Mouse (Mus musculus) lung, embryonic 16.5 days (tissue): ENCODE results near the gene Rcan2. TPM values are rescaled to one million over a fixed set of nuclear protein-coding genes. Genes with fewer than 3 reads are reported as not detected.
A peak's percentile ranks its signal among the peaks of the same experiment; 100 is the strongest.

Experiments used
- ATAC-seq: fragments of 200-750 bp; cut with Nextera tagmentation; 2 replicates; pipeline ENCODE4 v1.8.0; 2017; ENCODE audit warnings: low read depth, mild to moderate bottlenecking, moderate library complexity
- H3K27ac ChIP-seq: fragments of 300-500 bp; sonication (generic); 2 replicates; pipeline ENCODE4 v1.5.1; 2014; ENCODE audit warnings: mild to moderate bottlenecking, control low read depth, low read length
- H3K27me3 ChIP-seq: fragments of 300-500 bp; sonication (generic); 2 replicates; pipeline ENCODE4 v1.6.1; 2014; ENCODE audit warnings: low read depth, low read length, mixed read lengths; ENCODE audit not compliant: control insufficient read depth, insufficient read depth
- H3K36me3 ChIP-seq: fragments of 300-500 bp; sonication (generic); 2 replicates; pipeline ENCODE4 v1.6.1; 2014; ENCODE audit warnings: low read length; ENCODE audit not compliant: control insufficient read depth, insufficient read depth
- H3K4me1 ChIP-seq: fragments of 300-500 bp; sonication (generic); replicated peaks from 2 replicates; pipeline ENCODE4 v1.6.1; 2014; ENCODE audit warnings: low read length, mixed read lengths; ENCODE audit not compliant: control insufficient read depth, insufficient read depth
- H3K4me2 ChIP-seq: fragments of 300-500 bp; sonication (generic); 2 replicates; pipeline ENCODE4 v1.6.1; 2014; ENCODE audit warnings: low read depth, low read length, control low read depth
- H3K4me3 ChIP-seq: fragments of 300-500 bp; sonication (generic); 2 replicates; pipeline ENCODE4 v1.5.1; 2014; ENCODE audit warnings: mild to moderate bottlenecking, low read length, control low read depth
- H3K9ac ChIP-seq: fragments of 300-500 bp; sonication (generic); 2 replicates; pipeline ENCODE4 v1.6.1; 2014; ENCODE audit warnings: low read length, control low read depth
- H3K9me3 ChIP-seq: fragments of 300-500 bp; sonication (generic); 2 replicates; pipeline ENCODE4 v1.6.1; 2016; ENCODE audit warnings: low read length; ENCODE audit not compliant: control insufficient read depth
- WGBS: fragments of 180-500 bp; shearing (Covaris S2); extraction: QIAGEN DNeasy Blood & Tissue Kit; methylation state at CpG from one replicate; pipeline ENCODE4 v1.1.7; 2014; 5-methylcytosine and 5-hydroxymethylcytosine counted together
- polyA plus RNA-seq: library from polyadenylated mRNA; unstranded; fragments of >200 nt; fragmentation: Nextera tagmentation; extraction: Ambion mirVana; gene quantifications from 2 replicates; pipeline ENCODE4 v1.2.1, GENCODE M21; 2015

Rcan2 gene
- polyA plus RNA-seq, 1 experiment from 2014 or later: 5.3 TPM

DNA sequence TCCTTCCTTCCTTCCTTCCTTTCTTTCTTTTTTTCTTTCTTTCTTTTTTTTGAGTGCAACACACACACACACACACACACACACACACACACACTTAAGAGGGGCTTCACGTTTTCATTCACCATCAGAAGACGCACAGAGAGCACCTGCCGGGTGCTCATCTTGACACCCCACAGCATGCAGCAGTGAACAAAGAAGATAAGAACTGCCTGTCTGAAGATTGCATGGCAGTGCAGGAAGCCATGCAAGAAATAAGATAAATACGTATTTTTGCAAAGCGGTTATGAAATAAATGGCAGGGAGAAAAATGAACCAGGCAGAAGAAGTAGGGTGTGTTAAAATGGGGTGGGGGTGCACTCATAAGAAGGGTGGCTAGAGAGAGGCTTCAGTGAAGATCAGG is 116.0 kb downstream of the Rcan2 start:
- Histone ChIP-seq H3K4me2 (no peak overlapping the region), H3K36me3 (no peaks in the 10 kb centered on the region), H3K4me3 (no peak overlapping the region), H3K27ac (no peak overlapping the region), H3K4me1 (no peaks in the 10 kb centered on the region), H3K27me3 (no peaks in the 10 kb centered on the region), H3K9ac (no peak overlapping the region), H3K9me3 (no peaks in the 10 kb centered on the region)
- 65% methylated on average over 5 of the region's 5 CpGs for WGBS
- ATAC-seq: no peak

DNA sequence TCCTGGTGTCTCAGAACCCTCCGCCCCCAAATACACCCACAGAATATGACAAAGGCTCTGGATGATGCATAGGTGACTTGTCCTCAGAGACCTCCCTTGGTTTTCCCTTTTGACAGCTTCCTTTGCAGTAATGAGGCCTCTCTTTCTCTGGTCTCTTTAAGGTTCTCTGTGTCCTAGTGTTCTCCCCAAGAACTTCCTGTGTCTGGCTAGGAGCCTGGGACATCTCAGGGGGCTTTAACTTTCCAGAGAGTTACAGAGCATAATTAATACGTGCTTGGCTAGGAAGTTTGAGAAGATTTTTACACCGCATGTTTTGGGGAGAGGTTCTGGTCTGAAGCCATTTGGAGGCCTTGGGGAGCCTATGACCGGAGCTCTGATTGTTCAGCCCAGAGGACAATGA is 128.7 kb downstream of the Rcan2 start:
- H3K27me3 ChIP-seq: no peaks in the 10 kb centered on the region
- 90% methylated on average over 4 of the region's 4 CpGs for WGBS

DNA sequence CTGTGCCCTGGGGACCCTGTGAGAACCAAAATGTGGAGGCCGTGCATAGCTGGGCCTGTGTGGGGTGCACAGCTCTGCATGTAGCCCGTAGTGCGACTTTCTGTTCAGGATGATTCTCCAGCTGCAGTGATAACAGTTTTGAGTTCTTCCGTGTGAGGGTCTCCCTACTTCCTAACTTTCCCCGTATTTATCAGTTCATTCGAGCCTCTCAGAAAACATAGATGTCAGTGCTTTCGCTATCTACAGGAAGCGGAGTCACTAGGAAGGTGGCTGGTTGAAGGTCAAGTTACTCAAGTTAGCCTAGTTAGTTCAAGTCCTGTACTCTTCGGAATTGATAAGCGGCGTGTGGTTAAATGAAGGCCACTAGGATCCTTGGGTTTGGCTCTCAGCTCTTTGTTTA is 130.6 kb downstream of the Rcan2 start:
- no peaks in the 10 kb centered on the region for H3K9me3 ChIP-seq
- H3K27me3 ChIP-seq: no peaks in the 10 kb centered on the region
- H3K4me1 ChIP-seq: no peaks in the 10 kb centered on the region
- no peak overlapping the region for H3K4me3 ChIP-seq
- no peaks in the 10 kb centered on the region for H3K36me3 ChIP-seq
- H3K4me2 ChIP-seq: no peak overlapping the region
- no peak overlapping the region for H3K9ac ChIP-seq
- no peak overlapping the region for H3K27ac ChIP-seq
- ATAC-seq: no peak
- 86% methylated on average over 11 of the region's 11 CpGs for WGBS

More for the DNA sequence above, 128.7 kb downstream of the Rcan2 start:
- Histone ChIP-seq H3K4me1 (no peaks in the 10 kb centered on the region), H3K36me3 (no peaks in the 10 kb centered on the region), H3K9me3 (no peaks in the 10 kb centered on the region), H3K27ac (no peak overlapping the region), H3K4me3 (no peak overlapping the region), H3K4me2 (no peak overlapping the region), H3K9ac (no peak overlapping the region)
- ATAC-seq: no peak

DNA sequence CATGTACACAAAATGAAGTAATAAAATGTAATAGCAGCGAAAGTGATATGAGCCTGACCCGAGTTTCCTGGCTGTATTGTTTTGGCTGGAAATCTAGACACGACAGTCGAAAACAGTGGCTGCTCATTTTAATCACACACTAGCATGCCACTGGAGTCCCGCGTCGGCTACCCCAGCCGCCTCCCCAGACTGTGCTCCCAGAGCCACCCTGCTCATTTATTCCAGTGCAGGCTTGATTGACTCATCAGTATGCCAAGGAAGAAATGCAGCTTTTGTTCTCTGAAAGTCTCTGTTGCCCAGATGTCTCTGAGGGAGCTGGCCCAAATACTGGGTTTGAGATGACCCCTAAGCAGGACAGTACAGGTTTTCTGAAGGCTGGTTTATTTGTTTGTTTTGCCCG is 132.9 kb downstream of the Rcan2 start:
- Histone ChIP-seq H3K9me3 (no peaks in the 10 kb centered on the region), H3K4me3 (no peak overlapping the region), H3K4me1 (no peaks in the 10 kb centered on the region), H3K9ac (no peak overlapping the region), H3K27ac (no peak overlapping the region), H3K36me3 (no peaks in the 10 kb centered on the region), H3K4me2 (no peak overlapping the region), H3K27me3 (no peaks in the 10 kb centered on the region)
- 84% methylated on average over 9 of the region's 9 CpGs for WGBS
- no peak for ATAC-seq

DNA sequence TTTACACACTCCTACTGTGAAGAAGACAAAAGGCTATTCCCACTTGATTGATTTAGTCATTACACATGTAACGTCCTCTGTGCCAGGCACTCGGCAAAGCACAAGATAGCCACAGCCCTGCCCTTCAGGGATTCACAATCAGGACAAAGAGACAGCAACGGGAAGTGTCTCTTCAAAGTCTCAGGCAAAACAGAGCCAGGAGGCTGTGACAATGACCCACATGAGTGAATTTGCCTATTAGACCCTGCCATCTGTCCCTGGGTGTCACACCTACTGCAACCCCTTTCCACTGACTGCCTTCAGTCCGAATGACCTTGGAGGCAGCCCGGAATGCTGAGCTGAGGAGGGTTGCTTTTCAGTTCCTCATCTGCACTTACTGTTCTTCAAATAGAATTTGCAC is 151.1 kb downstream of the Rcan2 start:
- H3K27ac ChIP-seq: no peak overlapping the region
- H3K27me3 ChIP-seq: no peaks in the 10 kb centered on the region
- H3K9ac ChIP-seq: no peak overlapping the region
- H3K9me3 ChIP-seq: no peaks in the 10 kb centered on the region
- no peak overlapping the region for H3K4me3 ChIP-seq
- no peaks in the 10 kb centered on the region for H3K36me3 ChIP-seq
- no peak overlapping the region for H3K4me2 ChIP-seq
- 35% methylated on average over 5 of the region's 5 CpGs for WGBS
- no peak for ATAC-seq
- H3K4me1 ChIP-seq: no peaks in the 10 kb centered on the region

DNA sequence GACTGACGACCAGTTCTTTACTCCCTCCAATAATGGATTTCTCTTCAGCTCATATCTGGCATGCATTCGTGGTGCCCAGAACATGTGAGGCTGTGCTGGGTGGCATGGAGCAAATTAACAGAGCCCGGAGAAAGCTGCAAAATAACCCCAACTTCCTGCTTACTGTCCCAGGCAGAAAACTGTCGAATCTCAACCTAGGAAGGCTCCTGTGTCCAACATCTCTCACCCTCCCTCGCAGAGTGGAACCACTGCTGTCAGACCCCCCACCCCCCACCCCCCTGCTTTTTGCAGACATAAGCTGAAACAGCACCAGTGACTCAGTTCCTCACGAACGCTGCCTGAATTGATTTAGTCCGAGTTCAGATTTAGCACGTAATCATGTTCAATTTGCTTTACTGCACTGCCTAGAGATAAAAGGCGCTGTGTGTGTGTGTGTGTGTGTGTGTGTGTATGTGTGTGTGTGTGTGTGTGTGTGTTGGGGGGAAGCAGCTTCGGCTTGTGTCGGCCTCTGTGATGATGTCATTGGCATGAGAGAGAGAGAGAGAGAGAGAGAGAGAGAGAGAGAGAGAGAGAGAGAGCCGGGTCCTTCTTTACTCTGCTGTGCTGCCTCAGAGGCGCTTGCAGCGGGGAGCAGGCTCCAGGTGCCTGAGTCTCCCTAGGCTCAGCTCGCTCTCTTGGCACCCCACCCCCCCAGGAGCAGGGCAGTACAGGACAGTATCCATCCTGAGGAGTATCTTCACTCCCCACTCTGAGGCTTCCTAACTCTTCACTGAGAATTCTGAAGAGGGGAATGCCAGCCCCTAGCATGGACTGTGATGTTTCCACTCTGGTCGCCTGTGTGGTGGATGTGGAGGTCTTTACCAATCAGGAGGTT is 151.7 kb downstream of the Rcan2 start:
- Histone ChIP-seq H3K9me3 (no peaks in the 10 kb centered on the region), H3K27ac (no peak overlapping the region), H3K27me3 (no peaks in the 10 kb centered on the region), H3K9ac (no peak overlapping the region), H3K36me3 (no peaks in the 10 kb centered on the region), H3K4me1 (no peaks in the 10 kb centered on the region), H3K4me2 (no peak overlapping the region), H3K4me3 (no peak overlapping the region)
- WGBS: 20% methylated on average over 17 of the region's 17 CpGs
- peak; percentile 47; the same call in 1 of the 2 replicates for ATAC-seq

DNA sequence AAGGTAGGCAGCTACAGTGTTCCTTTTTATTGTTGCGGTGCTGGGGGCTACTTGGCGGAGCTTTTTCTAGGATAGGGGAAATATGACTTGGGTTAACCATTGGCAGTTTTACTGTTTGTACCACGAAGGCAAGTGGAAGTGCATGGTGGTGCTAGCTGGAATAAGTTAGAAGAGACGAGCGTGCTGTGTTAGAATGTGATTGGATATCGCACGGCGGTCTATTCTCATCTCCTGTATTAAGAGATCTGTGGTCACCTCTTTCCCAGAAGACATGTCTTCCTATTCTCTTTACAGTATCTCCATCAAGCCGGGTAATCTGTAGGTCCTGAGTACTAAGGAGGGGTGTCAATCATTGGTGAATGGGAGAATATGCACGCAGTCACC is 152.4 kb downstream of the Rcan2 start:
- no peak overlapping the region for H3K4me3 ChIP-seq
- ATAC-seq: no peak
- H3K27ac ChIP-seq: no peak overlapping the region
- H3K4me1 ChIP-seq: no peaks in the 10 kb centered on the region
- H3K4me2 ChIP-seq: no peak overlapping the region
- no peaks in the 10 kb centered on the region for H3K9me3 ChIP-seq
- 80% methylated on average over 10 of the region's 10 CpGs for WGBS
- no peaks in the 10 kb centered on the region for H3K36me3 ChIP-seq
- H3K9ac ChIP-seq: no peak overlapping the region
- no peaks in the 10 kb centered on the region for H3K27me3 ChIP-seq

DNA sequence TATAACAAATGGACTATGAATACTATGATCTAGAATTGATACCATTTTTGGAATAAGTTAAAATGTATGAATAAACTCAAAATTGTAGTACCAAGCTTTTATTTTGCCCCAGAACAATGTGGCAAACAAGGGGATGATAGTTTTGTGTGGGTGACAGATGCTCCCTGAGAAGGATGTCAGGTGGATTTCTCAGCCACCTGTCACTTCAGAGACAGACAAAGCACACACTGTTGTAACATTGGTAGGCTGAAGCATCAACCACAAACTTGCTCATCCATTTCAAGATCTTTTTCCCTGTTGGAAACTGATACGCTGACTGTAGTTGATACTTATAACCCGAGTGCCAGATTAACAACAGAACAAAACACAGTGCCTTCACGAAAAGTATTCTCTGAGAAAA is 158.6 kb downstream of the Rcan2 start:
- no peak for ATAC-seq
- Histone ChIP-seq H3K27ac (no peak overlapping the region), H3K4me1 (no peaks in the 10 kb centered on the region), H3K27me3 (no peaks in the 10 kb centered on the region), H3K9me3 (no peaks in the 10 kb centered on the region), H3K36me3 (no peaks in the 10 kb centered on the region), H3K4me3 (no peak overlapping the region), H3K9ac (no peak overlapping the region), H3K4me2 (no peak overlapping the region)
- 83% methylated on average over 3 of the region's 3 CpGs for WGBS

DNA sequence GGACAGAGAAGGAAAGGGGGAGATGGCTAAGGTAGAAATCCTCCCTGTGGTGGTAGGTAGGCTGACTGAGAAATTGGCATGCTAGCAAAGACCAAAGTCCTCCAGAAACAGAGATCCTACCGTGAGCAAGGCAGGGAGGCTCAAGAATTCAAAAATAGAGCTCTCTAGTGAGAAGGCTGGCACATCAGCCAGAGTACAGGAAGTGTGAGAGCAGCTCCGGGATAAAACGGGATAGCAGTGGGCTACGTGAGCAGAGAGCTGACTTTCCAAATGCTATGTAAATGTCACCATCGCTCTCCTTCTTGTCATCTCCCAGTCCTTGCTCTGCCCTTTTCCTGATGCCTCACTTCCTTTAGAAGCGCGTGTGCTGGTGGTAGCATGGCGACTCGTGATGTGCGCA is 168.8 kb downstream of the Rcan2 start:
- no peaks in the 10 kb centered on the region for H3K9me3 ChIP-seq
- H3K4me2 ChIP-seq: no peak overlapping the region
- WGBS: 82% methylated on average over 10 of the region's 10 CpGs
- H3K36me3 ChIP-seq: no peaks in the 10 kb centered on the region
- no peaks in the 10 kb centered on the region for H3K27me3 ChIP-seq
- H3K9ac ChIP-seq: no peak overlapping the region
- H3K4me1 ChIP-seq: no peaks in the 10 kb centered on the region
- no peak for ATAC-seq
- no peak overlapping the region for H3K27ac ChIP-seq
- H3K4me3 ChIP-seq: no peak overlapping the region
